Mouse (Mus musculus) c-Kit-negative CD71-positive TER-119-positive erythroid progenitor cells, embryonic 14.5 days (primary cell): Measurements from ENCODE around the gene Gm128.
"Not testable (repeated sequence)": the region's sequence is repeated elsewhere in the genome, so short reads cannot be mapped to it uniquely, and the experiment has no call there.

Experiments
- DNase-seq: peaks from one replicate; pipeline ENCODE4 v3.0.0-alpha.2; 2013; ENCODE audit warnings: low read depth, low spot score

Gm128 gene

GRCm38 (mm10) chr3:95231298-95232221 lies 9.8 kb downstream of the Gm128 start, which contains the start of gene Mllt11:
Gene Mllt11, minus strand, starts transcription at chr3:95232171.
- no peak for DNase-seq

DNA sequence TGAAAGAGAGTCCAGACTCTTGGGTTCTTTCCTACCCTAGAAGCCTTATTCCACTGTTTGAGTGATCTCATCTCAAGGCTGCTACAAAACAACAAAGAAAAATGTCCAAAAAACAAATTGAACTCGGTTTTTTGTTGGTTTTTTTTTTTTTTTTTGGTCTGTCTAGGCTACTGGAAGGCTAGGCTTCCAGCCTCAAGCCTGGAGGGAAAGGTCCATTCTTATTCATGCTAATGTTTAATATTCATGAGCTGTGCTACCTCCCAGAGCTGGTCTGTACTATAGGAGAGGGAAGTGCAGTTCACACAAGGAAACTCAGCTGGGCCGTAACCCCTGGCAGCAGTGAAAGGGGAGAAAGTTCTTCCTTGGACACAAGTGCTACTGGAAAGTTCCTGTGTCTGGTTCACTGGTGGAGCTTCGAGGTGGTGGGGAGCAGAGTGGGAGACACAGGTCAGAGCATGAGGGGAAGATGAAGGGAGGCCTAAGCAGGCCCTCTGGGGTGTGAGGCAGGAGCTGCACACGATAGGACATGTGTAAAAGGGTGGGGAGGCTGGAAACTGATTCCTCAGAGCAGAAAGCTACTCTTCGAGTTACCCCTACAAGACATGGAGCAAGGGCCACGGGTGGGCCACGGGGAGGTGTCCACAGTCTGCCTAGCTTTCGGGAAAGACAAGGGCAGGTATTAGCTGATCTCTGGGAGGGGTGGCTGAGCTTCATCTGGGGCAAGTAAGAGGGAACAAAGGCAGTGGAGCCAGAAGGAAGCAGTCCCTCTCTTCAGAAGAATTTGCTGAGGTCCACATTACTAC lies 10.7 kb downstream of the Gm128 start:
- DNase-seq, result no peak

- DNase-seq, result no peak
These were observed 11.5 kb downstream of the Gm128 start for GRCm38 (mm10) chr3:95229781-95230494.

DNA sequence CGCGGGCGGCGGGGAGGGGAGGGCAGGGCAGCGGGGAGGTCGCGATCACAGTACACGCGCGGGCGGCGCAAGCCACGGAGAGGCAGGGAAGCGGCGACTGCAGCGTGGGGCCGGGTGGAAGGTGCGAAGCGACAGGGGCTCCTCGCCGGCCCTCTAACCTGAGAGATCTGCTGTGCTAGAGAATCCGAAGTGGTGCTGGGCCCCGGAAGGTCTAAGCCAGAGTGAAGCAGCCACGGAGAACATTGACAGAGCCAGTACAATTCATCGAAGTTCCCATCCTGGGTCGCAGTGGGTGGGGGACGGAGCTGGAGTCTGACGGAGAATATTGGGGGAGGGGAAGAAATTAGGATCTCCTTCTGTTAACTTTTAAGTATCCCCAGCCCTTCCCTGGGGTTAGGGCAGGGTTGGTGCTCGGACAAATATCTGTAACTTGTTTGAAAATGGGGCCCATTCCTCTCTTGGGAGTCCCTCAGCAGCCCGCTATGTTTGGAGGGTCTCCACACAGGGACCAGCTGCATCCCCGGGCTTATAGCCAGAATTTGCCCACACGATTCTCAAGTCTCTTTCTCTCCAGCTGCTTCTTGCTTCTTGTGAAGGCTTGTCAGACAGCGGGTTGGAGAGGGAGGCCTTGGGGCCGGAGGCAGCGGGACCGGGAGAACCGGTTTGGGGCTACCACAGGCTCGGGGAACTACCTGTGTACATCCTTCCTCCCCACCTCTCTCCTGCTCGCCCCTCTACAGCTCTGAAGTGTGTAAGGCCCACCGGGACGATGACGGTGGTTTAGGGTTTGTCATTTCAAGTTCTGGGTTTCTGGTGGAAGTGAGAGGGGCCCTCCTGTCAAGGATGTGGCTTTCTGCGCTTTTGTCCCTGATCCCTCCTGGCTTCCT lies 12.3 kb downstream of the Gm128 start:
- no peak for DNase-seq

DNA sequence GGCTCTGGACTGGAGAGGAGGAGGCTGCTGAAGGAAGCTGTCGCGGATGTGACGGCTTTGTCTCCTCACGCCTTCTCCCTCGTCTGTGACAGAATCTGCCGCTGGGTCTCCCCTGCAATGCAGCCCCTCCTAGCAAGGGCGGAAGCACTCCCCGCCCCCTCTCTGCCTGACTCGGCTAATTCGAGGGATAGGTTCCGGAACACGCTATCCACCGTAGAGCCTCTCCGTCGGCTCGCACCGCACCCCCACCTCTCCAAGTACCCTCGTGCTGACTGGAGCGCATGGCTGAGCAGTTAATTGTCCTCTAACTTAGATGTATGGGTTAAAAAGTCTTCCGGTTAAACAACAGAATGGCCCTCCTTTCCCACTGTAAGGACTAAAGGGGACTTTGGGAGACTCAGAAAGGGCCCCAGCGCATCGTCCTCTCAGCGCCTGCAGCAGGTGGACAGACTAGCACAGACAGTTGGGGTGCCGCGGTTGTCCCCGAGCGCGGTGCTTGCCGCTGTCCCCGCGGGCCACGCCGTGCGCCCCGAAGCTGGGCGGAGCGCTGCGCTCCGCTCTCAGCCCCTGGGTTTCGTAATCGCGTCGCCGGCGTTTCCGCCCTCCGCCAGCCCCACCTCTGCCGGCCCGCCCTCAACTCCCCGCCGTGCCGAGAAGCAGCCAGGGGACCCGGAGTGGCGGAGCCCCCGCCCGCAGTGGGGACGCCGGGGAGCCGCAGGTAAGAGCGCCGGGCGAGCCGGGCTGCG lies 13.1 kb downstream of the Gm128 start, which contains the start of gene Cdc42se1:
Cdc42se1 (plus strand) TSS at position 585 of the 746 bp plus-strand sequence.
- DNase-seq, result peak; percentile 74

GRCm38 (mm10) chr3:95227214-95227613 lies 14.2 kb downstream of the Gm128 start:
- DNase-seq, result no peak

GRCm38 (mm10) chr3:95224295-95224694 lies 17.1 kb downstream of the Gm128 start:
- DNase-seq, result no peak

- DNase-seq, result no peak
These were observed 18.4 kb downstream of the Gm128 start for GRCm38 (mm10) chr3:95223041-95223440.

- DNase-seq, result no peak
These were observed 22.8 kb downstream of the Gm128 start for GRCm38 (mm10) chr3:95218466-95219137.

DNA sequence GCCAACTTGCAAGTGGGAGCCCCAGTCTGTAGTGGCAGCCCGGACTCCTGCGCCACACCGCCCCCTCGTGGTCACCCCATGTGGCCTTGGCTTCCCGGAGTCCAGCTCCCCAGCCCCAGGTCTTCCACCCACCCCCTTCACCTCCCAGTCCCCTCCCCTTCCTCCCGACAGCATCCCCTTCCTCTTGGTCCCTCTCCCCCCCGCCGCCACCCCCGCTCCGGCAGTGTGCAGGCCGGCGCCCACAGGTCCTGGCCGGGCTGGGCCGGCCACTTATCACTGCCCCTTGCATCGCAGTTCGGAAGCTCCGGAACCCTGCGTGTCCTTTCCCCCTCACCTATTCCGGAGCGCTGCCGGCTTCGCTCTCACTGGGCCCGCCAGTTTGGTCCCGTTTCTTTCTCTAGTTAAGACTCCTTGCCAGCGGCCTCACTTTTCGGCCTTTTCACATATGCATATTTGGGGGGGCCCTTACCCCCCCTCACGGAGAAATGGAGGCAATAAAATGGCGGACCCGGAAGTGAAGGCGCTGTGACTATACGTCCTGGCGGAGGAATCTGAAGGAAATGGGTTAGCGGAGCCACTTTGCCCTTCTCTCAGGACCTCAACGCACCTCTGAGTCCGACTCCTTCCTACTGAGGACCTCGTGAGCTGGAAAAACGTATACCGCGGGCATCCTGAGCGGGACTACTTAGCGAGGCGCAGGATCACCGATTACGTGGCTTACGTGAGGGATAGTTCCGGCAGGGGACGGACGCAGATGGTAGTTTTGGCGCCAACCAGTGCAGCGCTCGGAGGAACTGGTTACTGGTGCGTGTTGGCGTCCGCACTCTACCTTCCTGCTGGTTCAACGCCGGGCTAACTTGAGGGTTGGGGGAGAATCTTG lies 23.9 kb downstream of the Gm128 start, which contains the start of gene Gabpb2:
Gabpb2 (minus strand) TSS at position 662 of the 880 bp plus-strand sequence.
- peak; percentile 83 for DNase-seq

DNA sequence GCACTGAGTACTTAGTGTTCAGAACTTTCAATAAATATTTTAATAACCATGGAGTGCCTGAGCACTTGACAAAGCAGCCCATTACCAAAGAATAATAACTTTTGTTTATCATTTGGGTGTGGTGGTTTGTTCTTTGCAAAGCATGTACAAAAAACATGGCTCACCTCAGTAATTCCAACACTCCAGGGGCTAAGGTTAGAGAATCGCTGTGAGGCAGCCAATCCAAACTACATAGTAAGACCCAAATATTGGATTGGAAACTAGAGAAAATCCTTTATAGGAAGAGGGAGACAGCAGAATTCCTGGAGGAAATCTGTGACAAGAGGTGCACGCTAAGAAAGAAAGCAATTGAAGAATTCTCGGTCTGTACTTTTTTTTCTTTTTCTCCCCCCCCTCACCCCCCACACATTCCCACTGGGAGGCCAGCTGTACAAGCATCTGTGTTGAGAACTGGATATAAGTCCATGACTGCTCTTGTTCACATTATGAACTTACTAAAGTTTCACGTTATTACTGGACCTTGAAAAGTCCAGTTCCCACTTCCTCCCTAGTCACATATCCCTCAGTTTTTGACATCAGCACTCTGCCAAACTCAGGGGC lies 24.6 kb downstream of the Gm128 start:
- DNase-seq, result no peak

DNA sequence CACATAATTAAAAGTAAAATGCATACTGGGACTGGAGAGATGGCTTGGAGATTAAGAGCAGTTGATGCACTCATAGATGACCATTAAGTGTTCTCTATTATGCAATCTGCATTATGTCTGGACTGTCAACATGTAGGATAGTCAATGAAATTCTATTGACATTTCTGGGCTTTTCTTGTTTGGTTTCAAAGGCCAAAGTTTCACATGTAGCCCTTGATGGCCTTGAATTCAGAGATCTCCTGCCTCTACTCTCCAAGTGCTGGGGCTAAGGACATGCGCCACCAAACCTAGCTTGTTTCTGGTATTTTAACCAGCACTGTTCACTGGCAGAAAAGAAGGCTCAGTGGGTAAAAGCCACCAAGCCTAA lies 27.8 kb downstream of the Gm128 start:
- DNase-seq, result no peak

- not testable (repeated sequence) for DNase-seq
These were observed 28.3 kb downstream of the Gm128 start for GRCm38 (mm10) chr3:95212889-95213608.

DNA sequence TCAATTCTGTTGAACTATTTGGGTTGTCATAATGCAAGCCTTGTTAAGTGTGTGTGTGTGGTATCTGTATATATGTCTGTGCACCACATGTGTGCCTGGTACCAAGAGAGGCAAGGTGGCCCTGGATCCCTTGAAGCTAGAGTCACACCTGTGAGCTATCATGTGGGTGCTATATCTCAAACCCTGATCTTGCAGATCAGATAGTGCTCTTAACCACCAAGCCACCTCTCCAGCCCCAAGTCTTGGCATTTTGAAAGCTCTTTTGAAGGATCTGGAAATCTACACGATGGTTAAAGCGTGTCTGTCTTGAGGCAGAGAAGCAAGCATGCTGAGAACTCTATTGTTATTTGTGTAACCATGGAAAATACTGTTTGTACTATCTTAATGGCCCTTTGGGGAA lies 30.8 kb downstream of the Gm128 start:
- DNase-seq, result no peak

GRCm38 (mm10) chr3:95208286-95208685 lies 33.1 kb downstream of the Gm128 start:
- no peak for DNase-seq

DNA sequence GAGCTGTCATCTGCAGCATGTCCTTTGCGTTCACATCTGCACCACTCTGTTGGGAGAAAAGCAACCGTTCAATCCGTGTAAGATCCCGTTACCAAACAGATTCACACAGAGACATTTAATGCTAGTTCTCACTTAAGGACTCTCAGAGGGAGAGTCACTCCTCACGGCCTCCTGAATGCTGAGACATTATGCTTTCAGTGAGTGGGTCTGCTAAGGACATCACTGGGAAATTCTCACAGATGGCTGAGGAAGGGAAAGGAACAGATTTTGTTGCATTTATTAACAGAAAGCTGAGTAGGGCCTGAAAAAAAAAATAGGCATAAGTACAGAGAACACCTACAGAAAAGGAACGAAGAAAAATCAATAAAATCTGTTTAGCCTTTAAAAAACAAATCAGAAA lies 37.5 kb downstream of the Gm128 start:
- DNase-seq, result no peak

DNA sequence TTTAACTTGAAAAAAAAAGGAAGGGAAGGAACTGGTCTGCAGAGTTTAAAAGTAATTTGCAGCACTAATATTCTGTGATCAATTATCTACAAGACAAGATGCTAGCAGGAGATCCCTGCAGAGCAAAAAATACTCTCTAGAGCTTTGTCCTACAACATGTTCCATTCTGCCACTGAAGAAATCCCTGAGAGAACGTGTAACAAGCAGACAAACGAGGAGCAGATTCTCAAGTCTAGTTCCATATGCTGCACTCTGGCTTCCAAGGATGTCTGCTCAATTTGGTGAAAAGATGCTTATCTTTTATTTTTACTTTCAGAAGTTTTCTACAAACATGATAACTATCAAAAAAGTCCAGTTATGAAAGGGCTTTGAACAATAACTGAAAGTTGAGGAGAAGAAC lies 40.8 kb downstream of the Gm128 start:
- no peak for DNase-seq
